Mouse (Mus musculus) liver, embryonic 18 days (tissue): ENCODE measurements around the gene Gzmd. TPM values are rescaled to one million over a fixed set of nuclear protein-coding genes. Genes with fewer than 3 reads are reported as not detected.

ENCODE experiments used
- polyA plus RNA-seq: library from polyadenylated mRNA; depleted of rRNA; stranded (reverse); fragments of >200 nt; gene quantifications from 2 replicates; pipeline ENCODE4 v1.2.3, GENCODE M21; 2012; rRNA removed

The Gzmd gene
- not detected in 2 replicates for polyA plus RNA-seq

GRCm38 (mm10) chr14:56132508-56132907 is at the start of gene Gzmd:
TSS of gene Gzmd (minus strand) at chr14:56132608.

GRCm38 (mm10) chr14:56174499-56174898 is 42.1 kb upstream of the Gzmd start, which contains the start of gene Gzmn:
TSS of gene Gzmn (minus strand) at chr14:56174599.

GRCm38 (mm10) chr14:56159479-56159878 is 27.1 kb upstream of the Gzmd start, which contains the start of gene Gzmg:
TSS of gene Gzmg (minus strand) at chr14:56159579.

GRCm38 (mm10) chr14:56120525-56120924 is 11.9 kb downstream of the Gzmd start, which contains the start of gene Gzme:
TSS of gene Gzme (minus strand) at chr14:56120625.

DNA sequence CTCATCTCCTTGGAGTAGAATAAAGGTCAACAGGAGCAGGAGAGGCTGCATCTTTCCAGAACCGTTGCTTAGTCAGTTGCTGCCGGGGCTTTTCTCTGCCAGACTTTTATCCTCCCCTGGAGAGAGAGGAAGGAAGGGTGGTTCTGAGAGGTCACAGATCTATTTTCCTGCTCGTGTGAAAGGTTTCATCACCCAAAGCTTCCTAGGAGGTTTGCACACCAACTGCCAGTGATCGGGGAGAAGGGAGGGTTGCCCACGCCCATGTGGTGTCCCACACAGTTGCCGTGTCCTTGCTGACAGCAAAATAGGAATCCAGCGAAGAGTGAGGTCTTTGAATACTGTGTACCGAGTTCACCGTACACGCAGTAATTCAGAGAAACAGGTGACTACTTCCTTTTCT is 30.0 kb downstream of the Gzmd start, which contains the start of gene Ctsg:
Gene Ctsg (minus strand): TSS at position 189 of the 400 bp plus-strand sequence.

GRCm38 (mm10) chr14:56085167-56085566 is 47.2 kb downstream of the Gzmd start, which contains the start of gene Mcpt8:
TSS of gene Mcpt8 (minus strand) at chr14:56085273.

Other genes starting within 250 kb of the Gzmd start
- 0.25 and 0.39 TPM in 2 replicates for gene Cbln3, start 248.2 kb downstream of the Gzmd start, polyA plus RNA-seq
- 12.7 and 14.5 TPM in 2 replicates for gene Khnyn, start 247.7 kb downstream of the Gzmd start, polyA plus RNA-seq
- gene Sdr39u1, start 232.3 kb downstream of the Gzmd start, polyA plus RNA-seq: 14.9 and 16.8 TPM in 2 replicates
- gene Cma1, start 187.9 kb downstream of the Gzmd start, polyA plus RNA-seq: 0.65 and 0.70 TPM in 2 replicates
- gene Cma2, start 181.6 kb downstream of the Gzmd start, polyA plus RNA-seq: not detected in 2 replicates
- gene Mcpt1, start 114.6 kb downstream of the Gzmd start, polyA plus RNA-seq: 0.02 and 0.08 TPM in 2 replicates
- gene Mcpt9, start 102.1 kb downstream of the Gzmd start, polyA plus RNA-seq: not detected in 2 replicates
- gene Mcpt2, start 90.6 kb downstream of the Gzmd start, polyA plus RNA-seq: 0.16 and 0.21 TPM in 2 replicates
- gene Mcpt4, start 70.3 kb downstream of the Gzmd start, polyA plus RNA-seq: 0.03 and 0.10 TPM in 2 replicates
- 1.8 and 2.4 TPM in 2 replicates for gene Mcpt8, start 47.3 kb downstream of the Gzmd start, polyA plus RNA-seq
- gene Ctsg, start 30.0 kb downstream of the Gzmd start, polyA plus RNA-seq: 47.4 and 61.1 TPM in 2 replicates
- gene Gzme, start 12.0 kb downstream of the Gzmd start, polyA plus RNA-seq: not detected in 2 replicates
- gene Gzmg, start 27.0 kb upstream of the Gzmd start, polyA plus RNA-seq: not detected in 2 replicates
- not detected in 2 replicates for gene Gzmn, start 42.0 kb upstream of the Gzmd start, polyA plus RNA-seq
- gene Gzmf, start 78.8 kb upstream of the Gzmd start, polyA plus RNA-seq: not detected in 2 replicates
- 0.10 TPM in 1 of 2 replicates, not detected in the other for gene Gzmc, start 102.0 kb upstream of the Gzmd start, polyA plus RNA-seq
- 2.3 and 4.8 TPM in 2 replicates for gene Gzmb, start 129.7 kb upstream of the Gzmd start, polyA plus RNA-seq
- gene Atp12a, start 232.5 kb upstream of the Gzmd start, polyA plus RNA-seq: not detected in 2 replicates